Mouse (Mus musculus): ENCODE measurements at regions not wholly inside any gene's neighbourhood (a gene's known extent, or its start where the extent isn't known, plus 50 kb on each side); places are given as distances from the start of the nearest gene placed in this dataset.

GRCm38 (mm10) chr14:46225851-46226608 is 153.2 kb upstream of the Gm15217 start:
- 36% methylated on average over 6 of the region's 6 CpGs for WGBS
- H3K27ac ChIP-seq (ENCODE audit: insufficient read depth, low read depth, low read length): no peak overlapping the region
- TF ChIP-seq POLR2A (IDR thresholded peaks at IDR 0.05; ENCODE audit: insufficient read depth, low read depth, low read length): no peak
- TF ChIP-seq CTCF (IDR thresholded peaks at IDR 0.05; ENCODE audit: insufficient read depth, low read depth, low read length): no peak
- H3K4me3 ChIP-seq (ENCODE audit: insufficient read depth, low read depth, low read length): no peak overlapping the region
- H3K4me1 ChIP-seq (ENCODE audit: control insufficient read depth, insufficient read depth, low read length): no peaks in the 10 kb centered on the region

GRCm38 (mm10) chr14:46234040-46234439 is 145.2 kb upstream of the Gm15217 start:
- TF ChIP-seq CTCF (IDR thresholded peaks at IDR 0.05; ENCODE audit: insufficient read depth, low read depth, low read length): no peak
- Histone ChIP-seq H3K4me3 (ENCODE audit: insufficient read depth, low read depth, low read length) (no peak overlapping the region), H3K27ac (ENCODE audit: insufficient read depth, low read depth, low read length) (no peak overlapping the region), H3K4me1 (ENCODE audit: control insufficient read depth, insufficient read depth, low read length) (no peaks in the 10 kb centered on the region)
- WGBS: 75% methylated on average over 3 of the region's 3 CpGs

DNA sequence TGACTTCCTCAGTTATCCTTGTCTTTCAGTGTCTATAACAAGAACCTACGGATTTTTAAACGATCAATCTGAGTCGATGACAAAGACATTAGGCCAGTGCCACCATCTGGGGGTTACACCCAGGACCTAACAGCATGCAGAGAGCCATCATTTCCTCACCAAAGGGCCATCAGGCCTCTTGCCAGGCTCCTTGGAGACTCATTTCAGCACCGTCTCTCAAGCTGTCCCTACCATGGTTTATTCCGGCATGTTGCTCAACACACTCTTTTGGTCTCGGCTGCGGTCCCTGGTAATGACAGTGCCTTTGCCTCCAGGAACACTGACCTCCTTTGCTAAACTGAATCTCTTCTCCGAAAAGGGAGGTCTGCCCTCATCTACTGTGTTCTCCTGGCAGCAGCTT is 144.4 kb upstream of the Gm15217 start:
- H3K27ac ChIP-seq (ENCODE audit: insufficient read depth, low read depth, low read length): no peak overlapping the region
- 93% methylated on average over 8 of the region's 8 CpGs for whole genome bisulfite sequencing
- no peak for TF ChIP-seq POLR2A (IDR thresholded peaks at IDR 0.05; ENCODE audit: insufficient read depth, low read depth, low read length)
- no peak for TF ChIP-seq CTCF (IDR thresholded peaks at IDR 0.05; ENCODE audit: insufficient read depth, low read depth, low read length)
- no peak overlapping the region for H3K4me3 ChIP-seq (ENCODE audit: insufficient read depth, low read depth, low read length)
- no peaks in the 10 kb centered on the region for H3K4me1 ChIP-seq (ENCODE audit: control insufficient read depth, insufficient read depth, low read length)

GRCm38 (mm10) chr14:46240046-46240800 is 139.0 kb upstream of the Gm15217 start:
- no peak overlapping the region for H3K4me3 ChIP-seq (ENCODE audit: insufficient read depth, low read depth, low read length)
- TF ChIP-seq CTCF (IDR thresholded peaks at IDR 0.05; ENCODE audit: insufficient read depth, low read depth, low read length) (no peak), POLR2A (IDR thresholded peaks at IDR 0.05; ENCODE audit: insufficient read depth, low read depth, low read length) (no peak)
- 70% methylated on average over 15 of the region's 15 CpGs for WGBS
- H3K27ac ChIP-seq (ENCODE audit: insufficient read depth, low read depth, low read length): no peak overlapping the region
- H3K4me1 ChIP-seq (ENCODE audit: control insufficient read depth, insufficient read depth, low read length): no peaks in the 10 kb centered on the region

GRCm38 (mm10) chr14:46240896-46241295 is 138.3 kb upstream of the Gm15217 start:
- H3K4me1 ChIP-seq (ENCODE audit: control insufficient read depth, insufficient read depth, low read length): no peaks in the 10 kb centered on the region
- no peak for TF ChIP-seq CTCF (IDR thresholded peaks at IDR 0.05; ENCODE audit: insufficient read depth, low read depth, low read length)
- no peak for TF ChIP-seq POLR2A (IDR thresholded peaks at IDR 0.05; ENCODE audit: insufficient read depth, low read depth, low read length)
- 82% methylated on average over 2 of the region's 2 CpGs for WGBS
- H3K4me3 ChIP-seq (ENCODE audit: insufficient read depth, low read depth, low read length): no peak overlapping the region
- no peak overlapping the region for H3K27ac ChIP-seq (ENCODE audit: insufficient read depth, low read depth, low read length)

DNA sequence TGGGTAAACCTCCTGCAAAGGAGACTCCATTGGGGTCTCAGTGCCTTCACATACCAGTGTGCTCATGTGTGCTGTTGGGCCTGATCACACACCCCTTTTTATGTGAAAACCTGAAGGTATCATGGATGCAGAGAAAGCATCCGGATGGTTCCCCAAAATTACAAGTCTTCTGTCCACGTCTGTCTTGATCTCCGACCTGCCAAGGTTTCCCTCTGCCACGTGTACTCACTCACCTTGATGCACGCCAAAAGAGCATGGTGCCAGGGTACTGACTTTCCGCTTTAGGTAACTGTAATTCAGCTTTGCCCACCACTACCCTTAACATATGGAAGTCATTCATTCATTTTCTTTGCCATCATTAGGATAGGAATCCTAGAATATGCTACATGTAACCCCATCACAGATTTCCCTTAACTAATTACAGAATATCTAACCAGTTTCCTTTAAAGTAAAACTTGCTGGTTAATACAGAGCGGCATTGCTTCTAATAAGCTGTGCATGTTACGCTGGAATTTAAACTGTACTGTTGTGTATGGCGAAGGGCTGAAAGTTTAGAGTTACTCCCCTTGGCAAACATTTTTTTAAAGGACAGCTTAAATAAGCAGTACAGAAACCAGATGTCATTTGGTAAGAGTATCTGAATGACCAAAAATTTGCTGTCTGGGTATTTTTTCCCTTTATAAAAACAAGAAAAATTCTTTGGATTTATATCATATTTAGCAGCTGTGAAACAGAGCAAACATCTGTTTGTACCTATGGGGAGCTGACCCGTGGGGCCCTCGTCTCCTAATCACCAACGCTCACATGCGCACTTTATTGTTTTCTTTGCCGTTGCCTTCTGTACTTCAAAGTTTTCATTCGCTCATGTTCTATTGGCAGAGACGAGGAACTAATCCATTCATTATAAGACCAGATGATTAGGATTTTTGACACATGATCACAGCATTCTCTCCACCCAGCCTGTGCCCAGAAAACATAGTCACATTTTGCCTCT is 131.4 kb upstream of the Gm15217 start:
- H3K4me1 ChIP-seq (ENCODE audit: control insufficient read depth, insufficient read depth, low read length): no peaks in the 10 kb centered on the region
- 84% methylated on average over 16 of the region's 16 CpGs for WGBS

DNA sequence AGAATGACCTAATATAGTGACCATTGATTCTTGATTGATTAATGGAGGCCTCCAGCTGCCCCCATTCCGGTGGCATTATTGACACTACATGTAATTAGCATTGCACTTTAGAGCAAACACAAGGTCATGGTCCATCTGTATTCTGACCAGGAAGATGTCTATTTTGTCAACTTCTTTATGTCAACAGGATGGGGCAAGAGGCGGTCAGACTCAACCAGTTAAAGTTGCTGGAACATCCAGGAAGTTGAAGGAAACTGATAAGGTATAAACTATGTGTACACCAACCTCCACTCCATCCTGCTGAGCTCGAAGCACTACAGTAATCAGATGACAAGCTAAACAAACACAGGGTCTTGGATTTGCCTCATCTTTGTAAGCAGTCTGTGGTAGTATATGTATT is 130.1 kb upstream of the Gm15217 start:
- H3K4me1 ChIP-seq (ENCODE audit: control insufficient read depth, insufficient read depth, low read length): no peaks in the 10 kb centered on the region
- TF ChIP-seq CTCF (IDR thresholded peaks at IDR 0.05; ENCODE audit: insufficient read depth, low read depth, low read length) (no peak), POLR2A (IDR thresholded peaks at IDR 0.05; ENCODE audit: insufficient read depth, low read depth, low read length) (no peak)
- 80% methylated on average over 3 of the region's 3 CpGs for WGBS
- no peak overlapping the region for H3K4me3 ChIP-seq (ENCODE audit: insufficient read depth, low read depth, low read length)
- no peak overlapping the region for H3K27ac ChIP-seq (ENCODE audit: insufficient read depth, low read depth, low read length)

More for the DNA sequence above, 131.4 kb upstream of the Gm15217 start:
- Histone ChIP-seq H3K27ac (ENCODE audit: insufficient read depth, low read depth, low read length) (no peak overlapping the region), H3K4me3 (ENCODE audit: insufficient read depth, low read depth, low read length) (no peak overlapping the region)
- TF ChIP-seq CTCF (IDR thresholded peaks at IDR 0.05; ENCODE audit: insufficient read depth, low read depth, low read length) (no peak), POLR2A (IDR thresholded peaks at IDR 0.05; ENCODE audit: insufficient read depth, low read depth, low read length) (no peak)

- WGBS: 83% methylated on average over 3 of the region's 3 CpGs
- H3K4me1 ChIP-seq (ENCODE audit: control insufficient read depth, insufficient read depth, low read length): no peaks in the 10 kb centered on the region
- H3K27ac ChIP-seq (ENCODE audit: insufficient read depth, low read depth, low read length): no peak overlapping the region
- TF ChIP-seq POLR2A (IDR thresholded peaks at IDR 0.05; ENCODE audit: insufficient read depth, low read depth, low read length): no peak
- H3K4me3 ChIP-seq (ENCODE audit: insufficient read depth, low read depth, low read length): no peak overlapping the region
Measured at GRCm38 (mm10) chr14:46255261-46255660, 124.0 kb upstream of the Gm15217 start.
